Mouse (Mus musculus) adipocyte (in vitro differentiated cells): ENCODE data around the gene Polr1c.
A peak's percentile ranks its signal among the peaks of the same experiment; 100 is the strongest.

Experiments
- DNase-seq: peaks from one replicate; pipeline ENCODE4 v3.0.0-alpha.2; 2016; ENCODE audit warnings: low spot score

Gene Polr1c

GRCm38 (mm10) chr17:46247512-46248188 lies at the start of gene Polr1c, which contains the start of gene Yipf3:
Gene Polr1c, minus strand, starts transcription at chr17:46248054.
Gene Yipf3, plus strand, starts transcription at chr17:46248080.
- DNase-seq: peak; percentile 94

- no peak for DNase-seq
Measured at GRCm38 (mm10) chr17:46297028-46297363, 49.1 kb upstream of the Polr1c start.

- no peak for DNase-seq
Measured at GRCm38 (mm10) chr17:46296601-46297000, 48.7 kb upstream of the Polr1c start.

GRCm38 (mm10) chr17:46287678-46288095 lies 39.8 kb upstream of the Polr1c start:
- DNase-seq: no peak

GRCm38 (mm10) chr17:46285407-46285806 lies 37.6 kb upstream of the Polr1c start:
- no peak for DNase-seq

- no peak for DNase-seq
Measured at GRCm38 (mm10) chr17:46284653-46285052, 36.8 kb upstream of the Polr1c start.

- DNase-seq: no peak
Measured at GRCm38 (mm10) chr17:46283911-46284310, 36.1 kb upstream of the Polr1c start.

- DNase-seq: no peak
Measured at GRCm38 (mm10) chr17:46283140-46283539, 35.3 kb upstream of the Polr1c start.

- DNase-seq: peak; percentile 86
Measured at GRCm38 (mm10) chr17:46282483-46283123, 34.7 kb upstream of the Polr1c start, which contains the start of gene Tjap1. Gene Tjap1, minus strand, starts transcription at chr17:46283026.

GRCm38 (mm10) chr17:46278011-46278765 lies 30.3 kb upstream of the Polr1c start:
- DNase-seq: no peak

- DNase-seq: peak; percentile 44
Measured at GRCm38 (mm10) chr17:46277586-46277985, 29.7 kb upstream of the Polr1c start.

GRCm38 (mm10) chr17:46275506-46275905 lies 27.7 kb upstream of the Polr1c start:
- no peak for DNase-seq

- DNase-seq: no peak
Measured at GRCm38 (mm10) chr17:46275034-46275433, 27.2 kb upstream of the Polr1c start.

GRCm38 (mm10) chr17:46274465-46274864 lies 26.6 kb upstream of the Polr1c start:
- no peak for DNase-seq

- DNase-seq: peak; percentile 43
Measured at GRCm38 (mm10) chr17:46273803-46274236, 26.0 kb upstream of the Polr1c start.

GRCm38 (mm10) chr17:46272675-46273074 lies 24.8 kb upstream of the Polr1c start:
- no peak for DNase-seq

GRCm38 (mm10) chr17:46272058-46272457 lies 24.2 kb upstream of the Polr1c start:
- DNase-seq: no peak

GRCm38 (mm10) chr17:46269771-46270534 lies 22.1 kb upstream of the Polr1c start:
- DNase-seq: no peak

GRCm38 (mm10) chr17:46268026-46268720 lies 20.3 kb upstream of the Polr1c start:
- peak; percentile 78 for DNase-seq

- DNase-seq: no peak
Measured at GRCm38 (mm10) chr17:46267511-46267910, 19.7 kb upstream of the Polr1c start.

GRCm38 (mm10) chr17:46266986-46267385 lies 19.1 kb upstream of the Polr1c start:
- no peak for DNase-seq
